Mouse (Mus musculus) G1E (cell line): ENCODE results near the gene Ak5. TPM values are rescaled to one million over a fixed set of nuclear protein-coding genes. Genes with fewer than 3 reads are reported as not detected.

Experiments used
- ATAC-seq: 2 replicates; pipeline ENCODE4 v1.8.0; 2016; ENCODE audit warnings: mild to moderate bottlenecking; ENCODE audit not compliant: insufficient number of reproducible peaks, poor library complexity, low FRiP score, severe bottlenecking; ENCODE audit errors: extremely low read depth
- DNase-seq: peaks from one replicate; pipeline ENCODE4 v3.0.0; 2012; ENCODE audit warnings: low spot score
- H3K27me3 ChIP-seq: 2 replicates; pipeline ENCODE4 v1.6.1; 2012; ENCODE audit warnings: mild to moderate bottlenecking, low read length, inconsistent platforms; ENCODE audit not compliant: insufficient read depth
- H3K36me3 ChIP-seq: replicated peaks from 2 replicates; pipeline ENCODE3; 2012; ENCODE audit warnings: mild to moderate bottlenecking, inconsistent platforms
- H3K4me1 ChIP-seq: 2 replicates; pipeline ENCODE4 v1.6.1; 2012; ENCODE audit warnings: low read depth, low read length, inconsistent platforms, mixed read lengths; ENCODE audit not compliant: insufficient read depth
- H3K4me3 ChIP-seq: 2 replicates; pipeline ENCODE4 v1.5.1; 2012; ENCODE audit warnings: low read depth, mild to moderate bottlenecking, inconsistent platforms, low read length, moderate library complexity, mixed read lengths
- H3K9me3 ChIP-seq: replicated peaks from 2 replicates; pipeline ENCODE4 v1.6.1; 2012; ENCODE audit warnings: inconsistent platforms
- CTCF ChIP-seq: IDR thresholded peaks from 2 replicates; pipeline ENCODE4 v1.5.1; 2012; ENCODE audit warnings: low read depth, low read length, inconsistent platforms, mixed read lengths
- GATA1 ChIP-seq: IDR thresholded peaks from 2 replicates; pipeline ENCODE4 v1.6.1; 2012; ENCODE audit warnings: borderline replicate concordance, low read length, inconsistent platforms, mixed read lengths
- GATA2 ChIP-seq: IDR thresholded peaks from 2 replicates; pipeline ENCODE4 v1.6.1; 2012; ENCODE audit warnings: low read depth, low read length, inconsistent platforms, borderline replicate concordance
- POLR2AphosphoS5 ChIP-seq: IDR thresholded peaks from 2 replicates; pipeline ENCODE4 v1.6.1; 2012; ENCODE audit warnings: low read depth, low read length, inconsistent platforms; ENCODE audit not compliant: insufficient replicate concordance
- TAL1 ChIP-seq: conservative IDR thresholded peaks from 2 replicates; pipeline ENCODE4 v1.6.1; 2012; ENCODE audit warnings: low read depth, low read length, inconsistent platforms, mixed read lengths
- polyA plus RNA-seq: library from polyadenylated mRNA; stranded (reverse); fragments of >175 nt; gene quantifications from 2 replicates; pipeline ENCODE4 v1.2.3, GENCODE M21; 2012
- total RNA-seq, 2 experiments: library from RNA; stranded (forward) in 1 of 2; stranded (reverse) in 1 of 2; fragments of 200-1000 nt in 1 of 2; fragments of >200 nt in 1 of 2; fragmentation: Nextera tagmentation in 1 of 2; gene quantifications; 2 replicates each; pipeline ENCODE4 v1.2.3; 2014 to 2017

Ak5 gene
- total and polyA plus RNA-seq, 3 experiments: 0.11 TPM; not detected in 2

- no peak overlapping the region for H3K4me3 ChIP-seq
- H3K36me3 ChIP-seq: no peaks in the 10 kb centered on the region
- no peaks in the 10 kb centered on the region for H3K4me1 ChIP-seq
- ATAC-seq (no peak), DNase-seq (no peak)
- H3K9me3 ChIP-seq: no peaks in the 10 kb centered on the region
- TF ChIP-seq GATA2 (no peak), TAL1 (no peak), CTCF (no peak), POLR2AphosphoS5 (no peak), GATA1 (no peak)
- peaks cover 4% of the 10 kb centered on the region; the same call in 1 of the 2 replicates for H3K27me3 ChIP-seq
These were observed 158.9 kb downstream of the Ak5 start for GRCm38 (mm10) chr3:152509268-152509667.

- TF ChIP-seq GATA1 (no peak), GATA2 (no peak), POLR2AphosphoS5 (no peak), CTCF (no peak; the same call in 1 of the 2 replicates), TAL1 (no peak)
These were observed 159.7 kb downstream of the Ak5 start for GRCm38 (mm10) chr3:152508419-152508993.

GRCm38 (mm10) chr3:152507900-152508299 lies 160.3 kb downstream of the Ak5 start:
- no peaks in the 10 kb centered on the region for H3K4me1 ChIP-seq
- ATAC-seq: no peak
- no peak overlapping the region for H3K4me3 ChIP-seq
- no peaks in the 10 kb centered on the region for H3K36me3 ChIP-seq
- H3K27me3 ChIP-seq: peaks cover 4% of the 10 kb centered on the region; the same call in 1 of the 2 replicates
- TF ChIP-seq GATA1 (no peak), CTCF (no peak)
- no peaks in the 10 kb centered on the region for H3K9me3 ChIP-seq
- DNase-seq: no peak

More at GRCm38 (mm10) chr3:152508419-152508993, 159.7 kb downstream of the Ak5 start:
- ATAC-seq (no peak), DNase-seq (no peak)
- Histone ChIP-seq H3K4me3 (no peak overlapping the region), H3K9me3 (no peaks in the 10 kb centered on the region), H3K27me3 (peaks cover 4% of the 10 kb centered on the region; the same call in 1 of the 2 replicates), H3K4me1 (no peaks in the 10 kb centered on the region), H3K36me3 (no peaks in the 10 kb centered on the region)

GRCm38 (mm10) chr3:152498968-152499696 lies 169.0 kb downstream of the Ak5 start:
- Histone ChIP-seq H3K27me3 (peaks cover 9% of the 10 kb centered on the region), H3K4me3 (no peak overlapping the region), H3K4me1 (no peaks in the 10 kb centered on the region), H3K9me3 (no peaks in the 10 kb centered on the region), H3K36me3 (no peaks in the 10 kb centered on the region)
- TF ChIP-seq CTCF (no peak), POLR2AphosphoS5 (no peak), GATA1 (no peak), TAL1 (no peak), GATA2 (no peak)
- no peak for DNase-seq
- no peak for ATAC-seq

- Histone ChIP-seq H3K4me1 (no peaks in the 10 kb centered on the region), H3K27me3 (peaks cover 10% of the 10 kb centered on the region), H3K4me3 (no peak overlapping the region), H3K9me3 (no peaks in the 10 kb centered on the region), H3K36me3 (no peaks in the 10 kb centered on the region)
- TF ChIP-seq TAL1: no peak
- no peak for TF ChIP-seq GATA1
- TF ChIP-seq CTCF: no peak
- no peak for TF ChIP-seq GATA2
- TF ChIP-seq POLR2AphosphoS5: no peak
- no peak for ATAC-seq
- DNase-seq: no peak
These were observed 170.3 kb downstream of the Ak5 start for GRCm38 (mm10) chr3:152497842-152498241.

- no peaks in the 10 kb centered on the region for H3K9me3 ChIP-seq
- DNase-seq: no peak
- no peaks in the 10 kb centered on the region for H3K36me3 ChIP-seq
- peaks cover 16% of the 10 kb centered on the region for H3K27me3 ChIP-seq
- H3K4me3 ChIP-seq: no peak overlapping the region
- TF ChIP-seq POLR2AphosphoS5 (no peak), GATA2 (no peak), GATA1 (no peak)
- H3K4me1 ChIP-seq: no peaks in the 10 kb centered on the region
- no peak for ATAC-seq
These were observed 171.1 kb downstream of the Ak5 start for GRCm38 (mm10) chr3:152497084-152497483.
